Mouse (Mus musculus): ENCODE data around the gene Cmc1.

DNA sequence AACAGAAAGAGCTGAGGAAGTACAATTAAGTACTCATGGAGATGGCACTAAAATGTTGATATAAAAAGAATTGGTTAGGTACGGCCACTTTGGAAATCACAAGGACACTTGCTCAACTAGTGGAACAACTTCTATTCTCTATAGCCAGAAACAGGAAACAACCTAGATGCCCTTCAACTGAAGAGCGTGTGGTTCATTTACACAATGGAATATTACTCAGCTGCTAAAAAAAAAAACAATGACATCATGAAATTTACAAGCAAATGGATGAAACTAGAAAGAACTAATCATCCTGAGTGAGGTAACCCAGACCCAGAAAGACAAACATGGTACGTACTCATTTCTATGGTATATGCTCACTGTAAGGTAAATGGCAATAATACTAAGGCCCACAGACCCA lies 76.6 kb downstream of the Cmc1 start:
- TF ChIP-seq CTCF (IDR thresholded peaks at IDR 0.05; ENCODE audit: control insufficient read depth, insufficient read depth, insufficient read length) (no peak), MYOG (IDR thresholded peaks at IDR 0.05; ENCODE audit: control insufficient read depth, extremely low read depth, insufficient read length) (no peak), MAX (IDR thresholded peaks at IDR 0.05) (no peak), CEBPB (IDR thresholded peaks at IDR 0.05; ENCODE audit: low read depth) (no peak), USF1 (IDR thresholded peaks at IDR 0.05; ENCODE audit: low read depth) (no peak), MYOD1 (IDR thresholded peaks at IDR 0.05; ENCODE audit: control insufficient read depth, insufficient read length, low read depth) (no peak)
